Mouse (Mus musculus) B cell, adult (primary cell): ENCODE measurements around the gene Aqp1. TPM values are rescaled to one million over a fixed set of nuclear protein-coding genes. Genes with fewer than 3 reads are reported as not detected.

Experiments used
- total RNA-seq: library from RNA; stranded (reverse); gene quantifications from 4 replicates; pipeline ENCODE4 v1.2.4, GENCODE M21; 2023; ENCODE audit not compliant: inconsistent age

Gene Aqp1
- 0.33 to 1.1 TPM (median 0.43 TPM) in 4 replicates for total RNA-seq

DNA sequence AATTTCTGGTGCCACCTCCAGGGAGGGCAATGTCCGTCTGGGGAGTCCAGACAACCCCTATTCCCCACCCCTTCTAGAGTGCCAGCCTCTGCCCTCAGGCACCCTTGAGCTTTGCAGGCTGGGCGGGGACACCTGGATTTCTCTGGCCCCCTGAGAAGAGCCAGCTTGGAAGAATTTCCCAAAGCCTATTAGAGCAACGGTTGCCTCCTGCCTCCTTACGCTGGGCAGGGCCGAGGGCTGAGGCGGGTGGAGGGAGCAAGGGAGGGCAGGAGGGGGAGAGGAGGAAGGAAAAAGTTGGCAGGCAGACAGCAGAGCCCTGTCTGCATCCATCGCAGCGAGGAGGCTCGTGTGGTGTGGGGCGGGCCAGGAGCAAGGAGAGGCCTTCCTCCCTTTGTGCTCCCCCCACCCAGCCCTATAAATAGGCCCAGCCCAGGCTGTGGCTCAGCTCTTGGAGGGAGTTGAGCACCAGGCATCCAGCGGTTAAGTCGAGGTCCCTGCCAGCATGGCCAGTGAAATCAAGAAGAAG is at the start of gene Aqp1:
Gene Aqp1, plus strand, starts transcription at position 444 of the 526 bp plus-strand sequence.

DNA sequence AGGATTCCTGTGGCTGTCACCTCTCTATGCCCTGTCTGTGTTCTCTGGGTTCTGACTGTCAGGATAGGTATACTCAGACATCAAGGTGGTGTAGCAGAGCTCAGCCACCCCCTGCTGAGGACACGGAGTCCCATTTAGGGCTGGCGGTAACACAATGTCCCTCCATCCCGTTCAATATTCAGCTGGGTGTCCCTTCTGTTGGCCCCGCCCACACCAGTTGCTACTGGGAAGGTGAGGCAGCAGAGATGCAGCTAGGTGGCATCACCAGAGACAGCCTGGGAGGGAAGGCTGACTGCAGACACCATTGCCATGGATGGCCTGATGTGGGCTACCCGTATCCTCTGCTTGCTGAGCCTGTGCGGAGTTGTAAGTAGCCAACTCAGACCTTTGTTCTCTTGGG is 39.8 kb downstream of the Aqp1 start, which contains the start of gene Ghrhr:
Gene Ghrhr, plus strand, starts transcription at position 220 of the 400 bp plus-strand sequence.

Other genes starting within 250 kb of the Aqp1 start
- gene Crhr2, start 203.4 kb upstream of the Aqp1 start, total RNA-seq = not detected in 4 replicates
- gene Inmt, start 161.4 kb upstream of the Aqp1 start, total RNA-seq = not detected in 4 replicates
- gene Mindy4, start 133.0 kb upstream of the Aqp1 start, total RNA-seq = not detected in 4 replicates
- gene Ghrhr, start 39.9 kb downstream of the Aqp1 start, total RNA-seq = not detected in 4 replicates
- gene Adcyap1r1, start 115.5 kb downstream of the Aqp1 start, total RNA-seq = not detected in 4 replicates